Mouse (Mus musculus) megakaryocyte, embryonic 14.5 days (primary cell): Measurements from ENCODE around the gene Castor2. TPM values are rescaled to one million over a fixed set of nuclear protein-coding genes. Genes with fewer than 3 reads are reported as not detected.

ENCODE experiments used
- H3K27me3 ChIP-seq: replicated peaks from 2 replicates; pipeline ENCODE3; 2012; ENCODE audit warnings: inconsistent platforms
- H3K36me3 ChIP-seq: replicated peaks from 2 replicates; pipeline ENCODE3; 2012; ENCODE audit warnings: low read length, inconsistent platforms, mixed read lengths
- H3K4me1 ChIP-seq: 2 replicates; pipeline ENCODE4 v1.6.1; 2012; ENCODE audit warnings: inconsistent platforms
- H3K4me3 ChIP-seq: replicated peaks from 2 replicates; pipeline ENCODE3; 2012; ENCODE audit warnings: moderate library complexity, mild to moderate bottlenecking, inconsistent platforms
- H3K9me3 ChIP-seq: 2 replicates; pipeline ENCODE4 v1.6.1; 2012; ENCODE audit warnings: inconsistent platforms
- FLI1 ChIP-seq: IDR thresholded peaks from 2 replicates; pipeline ENCODE4 v1.6.1; 2012; ENCODE audit warnings: low read length, inconsistent platforms, mixed read lengths
- GATA1 ChIP-seq: IDR thresholded peaks from 3 replicates; pipeline ENCODE4 v1.6.1; 2012; ENCODE audit warnings: mixed read lengths, low read length, inconsistent platforms, borderline replicate concordance
- polyA plus RNA-seq: library from polyadenylated mRNA; stranded (reverse); fragments of >175 nt; gene quantifications from 2 replicates; pipeline ENCODE4 v1.2.3, GENCODE M21; 2012; ENCODE audit warnings: low replicate concordance; ENCODE audit not compliant: insufficient read depth

Castor2 gene
- polyA plus RNA-seq, 1 experiment: 2.1 TPM

DNA sequence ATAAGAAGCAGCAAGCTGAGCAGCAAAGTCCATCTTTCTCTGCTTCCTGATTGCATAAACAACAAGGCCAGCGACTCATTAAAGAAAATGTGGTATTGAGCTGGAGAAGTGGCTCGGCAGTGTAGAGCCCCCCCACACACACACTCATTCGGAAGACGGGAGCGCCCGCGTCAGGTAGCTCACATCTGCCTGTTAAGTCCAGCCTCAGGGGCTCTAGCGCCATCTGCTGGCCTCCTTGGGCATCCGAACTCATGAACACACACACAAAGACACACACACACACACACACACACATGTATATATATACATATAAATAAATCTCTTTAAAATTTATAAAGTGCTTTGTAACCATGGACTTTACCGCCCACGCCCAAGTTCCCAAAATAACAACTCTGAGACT is 23.3 kb upstream of the Castor2 start:
- no peaks in the 10 kb centered on the region for H3K27me3 ChIP-seq
- H3K9me3 ChIP-seq: peaks cover 65% of the 10 kb centered on the region
- no peaks in the 10 kb centered on the region for H3K4me1 ChIP-seq
- H3K4me3 ChIP-seq: no peak overlapping the region
- no peaks in the 10 kb centered on the region for H3K36me3 ChIP-seq
- no peak for TF ChIP-seq GATA1
- TF ChIP-seq FLI1: no peak

DNA sequence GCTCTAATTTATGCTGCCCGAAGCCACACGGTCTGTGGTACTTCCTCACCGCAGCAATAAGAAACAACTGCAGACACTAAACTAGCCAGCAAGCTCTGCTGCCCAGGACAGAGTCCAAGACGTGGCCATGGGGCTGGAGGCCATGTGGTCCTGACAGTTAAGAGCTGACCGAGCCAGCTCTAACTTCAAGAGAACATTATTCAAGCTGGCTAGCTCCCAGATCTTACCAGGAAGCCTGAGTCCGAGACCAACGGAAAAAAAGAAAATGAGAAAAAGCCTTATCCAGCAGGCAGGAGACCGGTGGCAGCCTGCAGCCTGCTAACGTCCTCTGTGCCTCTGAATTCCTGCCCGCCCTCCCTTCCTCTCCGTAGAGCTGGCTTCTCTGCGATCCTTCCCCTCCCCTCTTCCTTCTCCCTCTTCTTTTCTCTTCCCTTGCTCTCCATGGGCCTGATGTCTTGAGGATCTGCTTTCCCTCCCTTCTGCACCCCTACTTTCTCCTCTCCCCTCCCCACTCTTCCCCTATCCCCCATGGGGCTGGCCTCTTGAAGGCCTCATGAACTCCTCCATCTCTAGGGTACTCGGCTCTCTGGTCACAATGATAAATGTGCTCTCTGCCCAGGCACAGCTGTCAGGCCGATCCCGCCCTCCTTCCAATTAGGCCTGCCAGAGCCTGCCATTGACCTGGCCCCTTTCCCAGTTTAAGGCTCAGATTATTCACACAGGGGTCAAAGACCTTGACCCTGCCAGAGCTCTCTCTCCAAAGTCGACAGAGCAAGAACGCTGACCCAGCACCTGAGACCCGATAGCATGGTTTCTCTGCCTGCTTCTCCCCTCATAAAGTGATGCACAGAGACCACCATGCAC is 18.6 kb upstream of the Castor2 start:
- Histone ChIP-seq H3K4me3 (no peak overlapping the region), H3K36me3 (no peaks in the 10 kb centered on the region), H3K27me3 (no peaks in the 10 kb centered on the region), H3K4me1 (no peaks in the 10 kb centered on the region), H3K9me3 (peaks cover 31% of the 10 kb centered on the region)
- TF ChIP-seq GATA1 (no peak), FLI1 (no peak)

DNA sequence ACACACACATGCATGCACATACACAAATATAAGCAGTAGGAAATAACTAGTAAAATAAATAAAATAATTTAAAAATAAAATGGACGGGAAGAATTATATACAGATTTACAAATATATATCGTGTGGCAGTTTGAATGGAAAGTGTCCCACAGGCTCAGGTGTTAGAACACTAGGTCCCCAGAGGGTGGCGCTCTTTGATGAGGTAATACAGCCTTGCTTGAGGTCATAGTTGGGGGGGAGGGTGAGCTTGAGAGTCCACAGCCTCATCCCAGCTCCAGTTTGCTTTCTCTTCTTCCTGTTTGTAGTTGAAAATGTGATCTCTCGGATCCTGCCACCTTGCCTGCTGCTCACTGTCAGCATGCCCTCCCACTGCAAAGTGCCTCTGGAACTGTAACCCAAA is 14.3 kb upstream of the Castor2 start:
- Histone ChIP-seq H3K9me3 (0 out of 2 replicates have a peak, but pooled peaks cover 9% of the 10 kb centered on the region), H3K4me3 (no peak overlapping the region), H3K4me1 (no peaks in the 10 kb centered on the region), H3K36me3 (no peaks in the 10 kb centered on the region), H3K27me3 (peaks cover 2% of the 10 kb centered on the region)
- TF ChIP-seq GATA1: no peak
- no peak for TF ChIP-seq FLI1

DNA sequence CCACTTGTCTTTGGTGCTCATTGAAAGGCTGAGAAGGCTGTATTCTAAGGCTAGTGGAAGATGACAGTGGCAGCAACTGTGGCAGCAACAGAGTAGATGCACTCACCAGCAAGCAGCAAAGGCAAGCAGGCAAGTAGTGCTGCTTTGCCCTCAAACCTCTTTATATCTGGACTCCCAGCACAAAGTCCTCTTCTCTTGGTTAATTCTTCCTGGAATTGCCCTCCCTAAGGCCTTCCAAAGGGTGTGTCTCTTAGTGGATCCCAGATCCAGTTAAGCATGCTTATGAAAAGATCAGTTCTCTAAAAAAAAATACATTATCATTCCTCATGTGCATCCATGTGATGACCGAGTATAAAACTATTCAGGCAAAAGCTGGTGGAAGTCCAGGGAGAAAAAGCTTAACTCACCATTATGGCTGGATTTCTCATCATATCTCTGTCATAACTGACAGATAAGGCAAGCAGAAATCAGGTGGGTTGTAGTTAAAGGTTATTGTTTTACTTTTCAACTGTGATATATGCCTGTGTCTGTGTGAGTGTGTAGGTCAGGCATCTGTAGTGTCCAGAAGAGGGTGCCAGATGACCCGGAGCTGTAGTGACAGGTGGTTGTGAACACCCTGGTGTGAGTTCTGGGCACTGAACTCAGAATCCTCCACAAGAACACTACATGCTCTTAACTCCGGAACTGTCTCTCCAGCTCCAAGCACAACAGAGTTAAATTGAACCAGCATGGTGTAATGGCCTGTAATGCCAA is 13.4 kb upstream of the Castor2 start:
- H3K4me1 ChIP-seq: no peaks in the 10 kb centered on the region

DNA sequence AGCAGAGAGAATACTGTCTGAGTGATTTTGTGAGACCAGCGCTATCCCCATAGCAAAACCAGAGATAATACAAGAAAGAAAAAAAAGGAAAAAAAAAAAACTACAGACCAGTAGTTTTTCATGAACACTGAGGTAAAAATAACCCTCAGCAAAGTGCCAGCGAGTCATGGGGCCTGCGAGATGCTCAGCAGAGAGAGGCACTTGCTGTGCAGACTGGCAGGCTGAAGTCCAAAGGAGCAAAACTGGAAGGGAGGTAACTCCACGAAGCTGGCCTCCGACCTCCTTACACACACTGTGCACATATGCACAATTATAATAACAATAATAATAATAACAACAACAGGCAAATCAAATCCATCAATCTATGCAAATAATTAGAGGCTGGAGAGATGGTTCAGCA is 12.3 kb upstream of the Castor2 start:
- Histone ChIP-seq H3K4me3 (no peak overlapping the region), H3K4me1 (no peaks in the 10 kb centered on the region), H3K27me3 (peaks cover 2% of the 10 kb centered on the region), H3K9me3 (peaks cover 28% of the 10 kb centered on the region), H3K36me3 (no peaks in the 10 kb centered on the region)
- TF ChIP-seq GATA1 (no peak), FLI1 (no peak)

More for the DNA sequence above, 13.4 kb upstream of the Castor2 start:
- no peak overlapping the region for H3K4me3 ChIP-seq
- TF ChIP-seq FLI1: no peak
- TF ChIP-seq GATA1: no peak
- peaks cover 2% of the 10 kb centered on the region for H3K27me3 ChIP-seq
- no peaks in the 10 kb centered on the region for H3K36me3 ChIP-seq
- H3K9me3 ChIP-seq: peaks cover 17% of the 10 kb centered on the region

DNA sequence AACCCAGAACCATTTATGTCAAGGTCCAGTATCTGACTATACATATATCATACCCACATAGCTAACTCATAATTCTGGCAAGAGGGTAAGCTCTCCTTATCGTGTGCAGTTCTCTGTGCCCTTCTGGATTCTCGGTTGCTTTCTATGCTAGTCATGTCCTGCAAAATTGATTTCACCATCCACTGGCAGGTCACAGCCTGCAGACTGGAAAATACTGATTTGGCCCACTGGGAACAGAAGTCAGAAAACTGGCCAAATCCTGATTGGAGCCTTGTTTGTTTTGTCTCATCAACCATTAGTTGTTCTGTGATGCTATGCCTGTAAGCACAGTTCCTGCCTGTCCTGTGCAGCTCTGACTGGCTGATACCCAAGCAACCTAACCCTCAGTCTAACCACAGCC is 3.7 kb upstream of the Castor2 start:
- H3K4me3 ChIP-seq: no peak overlapping the region
- H3K27me3 ChIP-seq: peaks cover 13% of the 10 kb centered on the region
- H3K9me3 ChIP-seq: peaks cover 25% of the 10 kb centered on the region
- H3K4me1 ChIP-seq: peaks cover 17% of the 10 kb centered on the region
- no peaks in the 10 kb centered on the region for H3K36me3 ChIP-seq
- no peak for TF ChIP-seq GATA1
- no peak for TF ChIP-seq FLI1

DNA sequence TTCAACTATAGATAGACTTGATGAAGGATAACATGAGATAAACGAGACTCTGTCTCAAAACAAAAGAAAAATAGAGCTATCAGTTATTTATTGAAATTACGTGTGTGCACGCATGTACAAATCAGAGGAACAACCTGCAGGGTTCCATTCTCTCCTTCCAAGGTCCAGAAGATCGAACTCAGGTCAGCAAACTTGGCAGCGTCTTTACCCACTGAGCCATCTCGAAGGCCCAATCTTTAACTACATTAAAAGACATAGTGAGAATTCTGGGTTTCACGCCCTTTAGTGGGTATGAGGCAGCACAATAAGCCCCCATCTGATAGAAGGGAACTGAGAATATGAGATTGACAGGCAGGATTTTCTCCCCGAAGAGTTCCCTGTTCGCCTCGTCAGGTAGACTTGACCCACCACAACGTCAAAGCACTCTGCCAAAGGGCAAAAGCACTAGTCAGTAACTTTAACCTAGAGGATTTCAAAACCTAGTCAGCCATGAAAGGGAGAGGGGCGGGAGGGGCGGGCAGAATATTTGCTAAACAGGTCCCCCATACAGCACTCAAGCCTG is 1.1 kb upstream of the Castor2 start:
- Histone ChIP-seq H3K36me3 (no peaks in the 10 kb centered on the region), H3K4me3 (peak overlapping the region; percentile 95), H3K9me3 (peaks cover 7% of the 10 kb centered on the region; the same call in 1 of the 2 replicates), H3K4me1 (peaks cover 27% of the 10 kb centered on the region), H3K27me3 (peaks cover 13% of the 10 kb centered on the region)
- TF ChIP-seq GATA1: no peak
- TF ChIP-seq FLI1: no peak

DNA sequence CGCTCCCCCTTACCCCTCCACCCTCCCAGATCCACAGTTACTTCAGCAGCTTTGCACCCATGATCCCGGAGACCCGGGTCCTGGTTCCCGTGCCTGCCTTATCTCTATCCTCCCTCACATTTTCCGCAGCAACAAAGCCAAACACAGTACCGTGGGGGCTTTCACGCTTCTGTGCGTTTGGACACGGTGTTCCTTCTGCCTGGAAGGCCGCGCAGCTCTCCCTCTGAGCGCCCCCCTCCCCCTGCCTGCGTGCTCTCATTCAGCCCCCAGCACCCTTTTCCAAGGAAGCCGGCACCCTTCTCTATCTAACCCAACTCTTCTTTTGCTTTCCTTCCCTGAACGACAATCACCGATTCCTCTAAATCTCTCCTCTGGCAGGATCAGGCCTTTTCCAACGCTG is 535 bp upstream of the Castor2 start:
- peaks cover 7% of the 10 kb centered on the region; the same call in 1 of the 2 replicates for H3K9me3 ChIP-seq
- no peaks in the 10 kb centered on the region for H3K36me3 ChIP-seq
- TF ChIP-seq FLI1: no peak
- TF ChIP-seq GATA1: no peak
- peaks cover 13% of the 10 kb centered on the region for H3K27me3 ChIP-seq
- H3K4me3 ChIP-seq: peak overlapping the region; percentile 95
- peaks cover 27% of the 10 kb centered on the region for H3K4me1 ChIP-seq

DNA sequence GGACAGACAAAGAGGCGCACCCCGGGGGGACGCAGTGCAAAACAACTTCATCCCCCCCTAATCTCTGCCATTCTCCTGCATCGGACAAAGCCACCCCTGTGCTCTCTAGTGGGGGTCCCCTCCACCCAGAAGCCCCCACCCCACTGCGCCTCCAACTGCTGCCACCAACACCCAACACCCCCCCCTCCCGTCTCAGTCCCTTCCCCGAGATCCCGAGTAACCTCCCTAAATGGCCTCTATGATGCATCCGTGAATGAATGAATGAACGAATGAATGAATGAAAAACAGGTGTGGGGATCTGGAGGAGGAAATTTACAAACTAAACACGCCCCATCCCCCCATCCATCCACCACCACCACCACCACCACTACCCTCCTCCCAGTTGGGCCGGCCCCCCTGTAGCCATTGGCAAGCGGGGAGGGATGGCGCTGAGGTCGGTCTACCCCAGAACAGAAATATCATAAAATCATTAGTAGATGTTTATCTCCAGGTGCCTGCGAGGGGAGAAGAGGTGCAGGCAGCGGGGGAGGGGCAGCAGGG is 791 bp downstream of the Castor2 start:
- TF ChIP-seq FLI1: no peak
- TF ChIP-seq GATA1: no peak
- peaks cover 7% of the 10 kb centered on the region; the same call in 1 of the 2 replicates for H3K9me3 ChIP-seq
- H3K36me3 ChIP-seq: no peaks in the 10 kb centered on the region
- peak overlapping the region; percentile 95 for H3K4me3 ChIP-seq
- peaks cover 13% of the 10 kb centered on the region for H3K27me3 ChIP-seq
- H3K4me1 ChIP-seq: peaks cover 27% of the 10 kb centered on the region
